ENCODE assay signal across 10 mouse cellular contexts in the genomic region with DNA sequence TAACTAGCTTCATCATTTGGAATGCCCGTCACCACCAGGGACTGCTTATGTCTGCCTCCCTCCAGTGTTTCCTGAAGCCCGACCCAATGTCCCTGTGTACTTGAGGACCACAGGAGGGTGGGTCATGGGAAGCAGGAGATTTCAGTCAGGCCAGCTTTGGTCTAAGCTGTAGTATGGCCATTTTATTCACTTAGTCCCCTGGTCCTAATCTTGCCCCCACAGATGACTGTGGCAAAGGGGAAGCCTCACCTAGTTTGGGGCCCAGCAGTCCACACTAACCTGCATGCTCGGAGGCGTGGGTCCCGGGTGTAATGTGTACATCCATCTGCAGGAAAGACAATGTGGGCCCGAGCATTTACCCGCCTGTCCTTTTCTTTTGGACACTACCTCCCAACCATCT. TPM values are rescaled to one million over a fixed set of nuclear protein-coding genes. Genes with fewer than 3 reads are reported as not detected.
A peak's percentile ranks its signal among the peaks of the same experiment; 100 is the strongest.
DNase-seq lines count a peak whose midpoint lies in the region; ATAC-seq and TF ChIP-seq lines count a peak whose summit lies in the region.
"Had no signal": no experiment of that assay in that cellular context is flagged by ENCODE, and none has a peak within 500 bp of the region (broad histone marks: within the 10 kb centered on the region; RNA-seq: fewer than 3 reads in every experiment).

No protein-coding gene starts in this region.

- 0 out of 2 replicates have a peak overlapping the region, but pooled peaks have one; percentile 89 for H3K9ac ChIP-seq in hindbrain, embryonic 16.5 days (ENCODE audit: low read depth, low read length)
- peak overlapping the region; percentile 86 for H3K9ac ChIP-seq in midbrain, embryonic 16.5 days (ENCODE audit: low read depth, low read length)

- no peaks in the 10 kb centered on the region for H3K9me3 ChIP-seq in hindbrain, embryonic 16.5 days (ENCODE audit: control insufficient read depth, low read length)
- H3K9me3 ChIP-seq in midbrain, embryonic 16.5 days (replicated peaks; ENCODE audit: control insufficient read depth, low read length, poor library complexity, severe bottlenecking), result no peaks in the 10 kb centered on the region

- DNase-seq in kidney, adult 2 months, result no peak
- DNase-seq in kidney, postnatal 4 days, result no peak
- no peak for DNase-seq in adrenal gland, adult 8-10 months
- no peak for DNase-seq in cerebellum, adult 8-10 months
- no peak for DNase-seq in lung, postnatal 14 days

- no peak for TF ChIP-seq CTCF in kidney, adult 2 months (conservative IDR thresholded peaks at IDR 0.05; ENCODE audit: insufficient read depth, insufficient read length, low read depth, low read length)
- no peak for TF ChIP-seq CTCF in bone marrow macrophage, adult 2 months (IDR thresholded peaks at IDR 0.05; ENCODE audit: low read depth, low read length)

- H3K36me3 ChIP-seq in kidney, adult 2 months (ENCODE audit: control insufficient read depth, insufficient read depth, low read length), result no peaks in the 10 kb centered on the region; the same call in 1 of the 2 replicates
- H3K36me3 ChIP-seq in hindbrain, embryonic 16.5 days (ENCODE audit: control insufficient read depth, insufficient read depth, low read length), result peaks cover 10% of the 10 kb centered on the region
- peaks cover 3% of the 10 kb centered on the region; the same call in 1 of the 2 replicates for H3K36me3 ChIP-seq in midbrain, embryonic 16.5 days (ENCODE audit: control insufficient read depth, insufficient read depth, low read length)

- H3K27me3 ChIP-seq in kidney, adult 2 months (replicated peaks; ENCODE audit: control insufficient read depth, insufficient read depth, low read length), result no peaks in the 10 kb centered on the region
- H3K27me3 ChIP-seq in hindbrain, embryonic 16.5 days (replicated peaks; ENCODE audit: control insufficient read depth, insufficient read depth, low read length), result no peaks in the 10 kb centered on the region
- no peaks in the 10 kb centered on the region for H3K27me3 ChIP-seq in midbrain, embryonic 16.5 days (ENCODE audit: control insufficient read depth, insufficient read depth, low read depth, low read length)

- 84% methylated on average over 7 of the region's 7 CpGs for whole genome bisulfite sequencing in kidney, adult 2 months
- 85% methylated on average over 7 of the region's 7 CpGs for WGBS in hindbrain, embryonic 16.5 days
- 90% methylated on average over 7 of the region's 7 CpGs for WGBS in midbrain, embryonic 16.5 days

- peaks cover 20% of the 10 kb centered on the region for H3K4me1 ChIP-seq in kidney, adult 2 months (ENCODE audit: control insufficient read depth, insufficient read depth, low read length)
- H3K4me1 ChIP-seq in bone marrow macrophage, adult 2 months (ENCODE audit: control insufficient read depth, insufficient read depth, low read length), result peaks cover 19% of the 10 kb centered on the region
- H3K4me1 ChIP-seq in hindbrain, embryonic 16.5 days (ENCODE audit: control insufficient read depth, insufficient read depth, low read depth, low read length), result peaks cover 17% of the 10 kb centered on the region
- H3K4me1 ChIP-seq in midbrain, embryonic 16.5 days (ENCODE audit: control insufficient read depth, insufficient read depth, low read length), result peaks cover 20% of the 10 kb centered on the region

- H3K27ac ChIP-seq in kidney, adult 2 months (ENCODE audit: insufficient read depth, low read depth, low read length), result no peak overlapping the region
- no peak overlapping the region for H3K27ac ChIP-seq in bone marrow macrophage, adult 2 months (ENCODE audit: insufficient read depth, low read depth, low read length)
- H3K27ac ChIP-seq in hindbrain, embryonic 16.5 days (ENCODE audit: low read depth, low read length), result no peak overlapping the region
- no peak overlapping the region for H3K27ac ChIP-seq in midbrain, embryonic 16.5 days (ENCODE audit: low read length)

- H3K4me2 ChIP-seq in hindbrain, embryonic 16.5 days (ENCODE audit: low read length), result peak overlapping the region; percentile 90
- H3K4me2 ChIP-seq in midbrain, embryonic 16.5 days (ENCODE audit: low read length), result peak overlapping the region; percentile 74

- peak overlapping the region; percentile 92 for H3K4me3 ChIP-seq in kidney, adult 2 months (ENCODE audit: insufficient read depth, low read depth, low read length)
- H3K4me3 ChIP-seq in bone marrow macrophage, adult 2 months (ENCODE audit: insufficient read depth, low read length), result peak overlapping the region; percentile 72
- H3K4me3 ChIP-seq in hindbrain, embryonic 16.5 days (ENCODE audit: low read length), result peak overlapping the region; percentile 85; the same call in 1 of the 2 replicates
- peak overlapping the region; percentile 81 for H3K4me3 ChIP-seq in midbrain, embryonic 16.5 days (ENCODE audit: low read depth, low read length)

- no peak for ATAC-seq in hindbrain, embryonic 16.5 days
- no peak for ATAC-seq in midbrain, embryonic 16.5 days

- TF ChIP-seq POLR2A in kidney, adult 2 months (IDR thresholded peaks at IDR 0.05; ENCODE audit: low read depth, low read length), result no peak
- no peak for TF ChIP-seq POLR2A in bone marrow macrophage, adult 2 months (IDR thresholded peaks at IDR 0.05; ENCODE audit: borderline replicate concordance, low read depth, low read length)

RNA-seq across cellular contexts. Expression of a gene that starts 1.5 kb away (rescaled TPM):
- polyA plus RNA-seq in kidney, adult 2 months (2012; rRNA removed), result 46.5 and 57.7 TPM in 2 replicates
- polyA plus RNA-seq in bone marrow macrophage, adult 2 months (2012; ENCODE audit: insufficient read depth, insufficient read length, missing spikeins), result 48.9 and 50.7 TPM in 2 replicates
- 124 and 136 TPM in 2 replicates for polyA plus RNA-seq in hindbrain, embryonic 16.5 days (2015; fragmentation: Nextera tagmentation; extraction: Ambion mirVana)
- 123 and 129 TPM in 2 replicates for polyA plus RNA-seq in midbrain, embryonic 16.5 days (2015; fragmentation: Nextera tagmentation; extraction: Ambion mirVana)
- 10 to 100 TPM; 33.1 to 44.9 (median 41.1) TPM for total RNA-seq in adrenal gland, adult 8-10 months (2022)

RNA-seq across cellular contexts. Expression of a gene that starts 9.1 kb away (rescaled TPM):
- 5.0 and 5.8 TPM in 2 replicates for polyA plus RNA-seq in kidney, adult 2 months (2012; rRNA removed)
- polyA plus RNA-seq in bone marrow macrophage, adult 2 months (2012; ENCODE audit: insufficient read depth, insufficient read length, missing spikeins), result 22.5 and 23.8 TPM in 2 replicates
- 3.0 and 4.8 TPM in 2 replicates for polyA plus RNA-seq in hindbrain, embryonic 16.5 days (2015; fragmentation: Nextera tagmentation; extraction: Ambion mirVana)
- polyA plus RNA-seq in midbrain, embryonic 16.5 days (2015; fragmentation: Nextera tagmentation; extraction: Ambion mirVana), result 2.9 and 3.2 TPM in 2 replicates
- 10 to 100 TPM in 2 of 4 experiments, 1 to 10 TPM in 2; 2.7 to 16.3 (median 7.6) TPM for total RNA-seq in adrenal gland, adult 8-10 months (2022)

RNA-seq across cellular contexts. Expression of a gene that starts 16.0 kb away (rescaled TPM):
- 1,103 and 1,106 TPM in 2 replicates for polyA plus RNA-seq in kidney, adult 2 months (2012; rRNA removed)
- polyA plus RNA-seq in bone marrow macrophage, adult 2 months (2012; ENCODE audit: insufficient read depth, insufficient read length, missing spikeins), result not detected in 2 replicates
- 0.21 TPM in 1 of 2 replicates, not detected in the other for polyA plus RNA-seq in hindbrain, embryonic 16.5 days (2015; fragmentation: Nextera tagmentation; extraction: Ambion mirVana)
- not detected in 2 replicates for polyA plus RNA-seq in midbrain, embryonic 16.5 days (2015; fragmentation: Nextera tagmentation; extraction: Ambion mirVana)
- total RNA-seq in adrenal gland, adult 8-10 months (2022), result under 1 TPM in 1 of 4 experiments, not detected in 3; 0.24 TPM
- total RNA-seq: common myeloid progenitor, adult 5-6 weeks; layer of hippocampus, postnatal 25 days had no signal

RNA-seq across cellular contexts. Expression of a gene that starts 49.0 kb away (rescaled TPM):
- 25.7 and 29.2 TPM in 2 replicates for polyA plus RNA-seq in kidney, adult 2 months (2012; rRNA removed)
- polyA plus RNA-seq in bone marrow macrophage, adult 2 months (2012; ENCODE audit: insufficient read depth, insufficient read length, missing spikeins), result 8.0 and 9.1 TPM in 2 replicates
- polyA plus RNA-seq in hindbrain, embryonic 16.5 days (2015; fragmentation: Nextera tagmentation; extraction: Ambion mirVana), result 20.1 and 20.5 TPM in 2 replicates
- polyA plus RNA-seq in midbrain, embryonic 16.5 days (2015; fragmentation: Nextera tagmentation; extraction: Ambion mirVana), result 23.5 and 25.7 TPM in 2 replicates
- total RNA-seq in adrenal gland, adult 8-10 months (2022), result 10 to 100 TPM; 31.7 to 43.6 (median 38.0) TPM

Comparison
In these comparisons a context has a peak if more than half of its experiments do, and no peak if none do; other contexts are left out.
1. RNA of a gene that starts 16.0 kb away (polyA plus RNA-seq): 1,103 to 1,106 TPM in kidney, adult 2 months; not detected in bone marrow macrophage, adult 2 months, 0.21 TPM in hindbrain, embryonic 16.5 days and not detected in midbrain, embryonic 16.5 days; every median in the first group is over 100 times any median in the second.
2. Peak in every context shown above with its lines, with median percentiles within 50 percentile points of each other: H3K4me3 ChIP-seq.